Mouse (Mus musculus) stomach, adult 2 months (tissue): ENCODE data around the gene Rbms1. TPM values are rescaled to one million over a fixed set of nuclear protein-coding genes. Genes with fewer than 3 reads are reported as not detected.

Experiments used
- polyA plus RNA-seq: library from polyadenylated mRNA; depleted of rRNA; stranded (reverse); fragments of >200 nt; gene quantifications from 2 replicates; pipeline ENCODE4 v1.2.3, GENCODE M21; 2012; rRNA removed

The Rbms1 gene
- 54.4 and 62.4 TPM in 2 replicates for polyA plus RNA-seq

GRCm38 (mm10) chr2:60962671-60963421, at the start of gene Rbms1:
TSS of gene Rbms1 (minus strand) at chr2:60963192.

GRCm38 (mm10) chr2:60722514-60722913, 240.5 kb downstream of the Rbms1 start, which contains the start of gene Itgb6:
TSS of gene Itgb6 (minus strand) at chr2:60722643.

Other genes starting within 250 kb of the Rbms1 start
- gene Itgb6, start 240.5 kb downstream of the Rbms1 start, polyA plus RNA-seq, result 7.7 and 8.4 TPM in 2 replicates